Mouse (Mus musculus) forebrain, postnatal 0 days (tissue): ENCODE results near the gene Gm21866. TPM values are rescaled to one million over a fixed set of nuclear protein-coding genes. Genes with fewer than 3 reads are reported as not detected.
"Not testable (repeated sequence)": the region's sequence is repeated elsewhere in the genome, so short reads cannot be mapped to it uniquely, and the experiment has no call there.

ENCODE experiments used
- ATAC-seq: fragments of 200-750 bp; cut with Nextera tagmentation; 2 replicates; pipeline ENCODE4 v1.8.0; 2017; ENCODE audit warnings: mild to moderate bottlenecking, moderate library complexity
- DNase-seq: peaks from one replicate; pipeline ENCODE4 v3.0.0-alpha.2; 2015
- H3K27ac ChIP-seq: fragments of 300-500 bp; sonication (generic); 2 replicates; pipeline ENCODE4 v1.5.1; 2014; ENCODE audit warnings: low read depth, mild to moderate bottlenecking, antibody characterized with exemption, low read length, moderate library complexity, mixed read lengths
- H3K27me3 ChIP-seq: fragments of 300-500 bp; sonication (generic); 2 replicates; pipeline ENCODE4 v1.6.1; 2014; ENCODE audit warnings: mild to moderate bottlenecking, low read length, mixed read lengths; ENCODE audit not compliant: insufficient read depth
- H3K36me3 ChIP-seq: fragments of 300-500 bp; sonication (generic); 2 replicates; pipeline ENCODE4 v1.6.1; 2014; ENCODE audit warnings: mild to moderate bottlenecking, moderate library complexity; ENCODE audit not compliant: insufficient read depth
- H3K4me1 ChIP-seq: fragments of 300-500 bp; sonication (generic); 2 replicates; pipeline ENCODE4 v1.6.1; 2014; ENCODE audit warnings: antibody characterized with exemption; ENCODE audit not compliant: insufficient read depth
- H3K4me2 ChIP-seq: fragments of 300-500 bp; sonication (generic); 2 replicates; pipeline ENCODE4 v1.6.1; 2014; ENCODE audit warnings: low read depth, mild to moderate bottlenecking, moderate library complexity
- H3K4me3 ChIP-seq: fragments of 300-500 bp; sonication (generic); 2 replicates; pipeline ENCODE4 v1.5.1; 2014; ENCODE audit warnings: low read depth, low read length, mixed read lengths
- H3K9ac ChIP-seq: fragments of 300-500 bp; sonication (generic); 2 replicates; pipeline ENCODE4 v1.6.1; 2014; ENCODE audit warnings: mild to moderate bottlenecking
- H3K9me3 ChIP-seq: fragments of 300-500 bp; sonication (generic); 2 replicates; pipeline ENCODE4 v1.6.1; 2016; ENCODE audit warnings: low read length
- WGBS: fragments of 180-500 bp; shearing (Covaris S2); extraction: QIAGEN DNeasy Blood & Tissue Kit; methylation state at CpG from one replicate; pipeline ENCODE4 v1.1.7; 2014; 5-methylcytosine and 5-hydroxymethylcytosine counted together
- polyA plus RNA-seq: library from polyadenylated mRNA; unstranded; fragments of >200 nt; fragmentation: Nextera tagmentation; extraction: Ambion mirVana; gene quantifications from 2 replicates; pipeline ENCODE4 v1.2.1, GENCODE M21; 2015
- total RNA-seq: library from RNA; depleted of rRNA; stranded (reverse); fragments of >200 nt; gene quantifications from 2 replicates; pipeline ENCODE4 v1.2.3, GENCODE M21; 2014; rRNA removed

Gene Gm21866
- total RNA-seq = not detected in 2 replicates
- not detected in 2 replicates for polyA plus RNA-seq

DNA sequence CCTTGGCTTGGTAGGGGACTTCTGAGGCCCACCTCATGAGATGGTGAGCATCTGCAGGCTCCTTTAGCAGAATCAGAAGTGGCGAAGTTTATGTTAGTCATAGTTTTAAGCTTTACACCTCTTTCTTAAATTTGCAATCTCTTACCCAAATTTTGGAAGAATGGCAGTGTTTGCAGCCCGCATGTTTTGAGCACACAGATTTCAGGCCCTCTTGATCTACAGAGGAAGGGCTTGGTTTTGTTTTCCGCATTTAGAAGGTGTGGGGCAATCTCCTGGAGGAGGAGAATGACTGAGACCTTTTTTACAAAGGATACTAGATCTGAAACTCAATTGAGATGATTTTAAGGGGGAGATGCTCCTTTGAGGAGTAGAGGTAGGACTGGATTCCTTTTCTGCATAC lies at the start of gene Gm21866:
Gm21866 (minus strand) TSS at position 101 of the 400 bp plus-strand sequence.
- WGBS = 56% methylated on average over 1 of the region's 3 CpGs

DNA sequence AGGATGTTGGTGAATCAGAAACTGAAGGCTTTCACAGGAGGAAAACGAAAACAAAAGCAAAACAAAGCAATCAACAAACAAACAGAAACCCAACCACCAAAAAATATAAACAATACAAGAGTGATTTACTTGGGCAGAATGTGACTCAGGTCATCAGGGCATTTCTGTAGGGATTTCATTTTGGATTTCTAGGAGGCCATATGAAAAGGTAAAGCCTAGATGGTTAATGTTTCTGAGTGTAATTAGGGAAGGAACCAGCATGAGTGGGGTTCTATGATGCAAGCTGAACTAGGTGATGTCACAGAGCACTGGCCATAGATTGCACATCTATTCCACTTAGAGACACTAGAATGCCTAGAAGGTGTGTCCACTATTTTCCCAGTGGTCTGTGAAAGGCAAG lies 28.3 kb upstream of the Gm21866 start, which contains the start of gene Gm20773:
Gm20773 (plus strand) TSS at position 301 of the 400 bp plus-strand sequence.
- not testable (repeated sequence) for H3K9ac ChIP-seq, H3K36me3 ChIP-seq, H3K27me3 ChIP-seq, H3K4me3 ChIP-seq, H3K4me1 ChIP-seq, DNase-seq, H3K9me3 ChIP-seq, ATAC-seq, H3K4me2 ChIP-seq, H3K27ac ChIP-seq
- WGBS = no CpG with 5 or more reads among the region's 1 CpGs

More for the DNA sequence above, at the start of gene Gm21866:
- not testable (repeated sequence) for H3K27me3 ChIP-seq, H3K36me3 ChIP-seq, ATAC-seq, H3K9me3 ChIP-seq, H3K27ac ChIP-seq, H3K4me2 ChIP-seq, H3K4me3 ChIP-seq, DNase-seq, H3K4me1 ChIP-seq, H3K9ac ChIP-seq

Other genes with a start within 250 kb of the Gm21866 start
- gene Gm21828, start 241.7 kb downstream of the Gm21866 start, total RNA-seq = not detected in 2 replicates
- not detected in 2 replicates for gene Gm21828, start 241.7 kb downstream of the Gm21866 start, polyA plus RNA-seq
- not detected in 2 replicates for gene Gm21440, start 213.2 kb downstream of the Gm21866 start, total RNA-seq
- gene Gm21440, start 213.2 kb downstream of the Gm21866 start, polyA plus RNA-seq = not detected in 2 replicates
- gene Gm21454, start 213.1 kb downstream of the Gm21866 start, total RNA-seq = not detected in 2 replicates
- not detected in 2 replicates for gene Gm21454, start 213.1 kb downstream of the Gm21866 start, polyA plus RNA-seq
- gene Gm21725, start 116.5 kb downstream of the Gm21866 start, total RNA-seq = not detected in 2 replicates
- not detected in 2 replicates for gene Gm21725, start 116.5 kb downstream of the Gm21866 start, polyA plus RNA-seq
- gene Gm20773, start 28.4 kb upstream of the Gm21866 start, total RNA-seq = not detected in 2 replicates
- not detected in 2 replicates for gene Gm20773, start 28.4 kb upstream of the Gm21866 start, polyA plus RNA-seq